26 mouse cellular contexts compared by ENCODE assay signal in genomic region chr15:99661121-99661830, GRCm38 (mm10). TPM values are rescaled to one million over a fixed set of nuclear protein-coding genes. Genes with fewer than 3 reads are reported as not detected.
DNase-seq lines count a peak whose midpoint lies in the region; ATAC-seq and TF ChIP-seq lines count a peak whose summit lies in the region.
"Had no signal": no experiment of that assay in that cellular context is flagged by ENCODE, and none has a peak within 500 bp of the region (broad histone marks: within the 10 kb centered on the region; RNA-seq: fewer than 3 reads in every experiment).

No protein-coding gene starts in this region.

- no peak overlapping the region for H3K4me2 ChIP-seq in midbrain, embryonic 13.5 days (replicated peaks)
- H3K4me2 ChIP-seq in midbrain, embryonic 11.5 days, result no peak overlapping the region
- H3K4me2 ChIP-seq in midbrain, embryonic 16.5 days (ENCODE audit: low read length), result no peak overlapping the region
- H3K4me2 ChIP-seq: forebrain, embryonic 15.5 days; neural tube, embryonic 13.5 days had no signal

- no peaks in the 10 kb centered on the region for H3K9me3 ChIP-seq in midbrain, embryonic 13.5 days
- H3K9me3 ChIP-seq in midbrain, embryonic 11.5 days (ENCODE audit: control insufficient read depth, low read length), result no peaks in the 10 kb centered on the region
- no peaks in the 10 kb centered on the region for H3K9me3 ChIP-seq in midbrain, embryonic 16.5 days (replicated peaks; ENCODE audit: control insufficient read depth, low read length, poor library complexity, severe bottlenecking)
- H3K9me3 ChIP-seq: forebrain, embryonic 15.5 days; neural tube, embryonic 13.5 days had no signal

- ATAC-seq in midbrain, embryonic 13.5 days, result no peak
- no peak for ATAC-seq in midbrain, embryonic 11.5 days (ENCODE audit: low FRiP score)
- no peak for ATAC-seq in midbrain, embryonic 16.5 days
- ATAC-seq: activated CD4-positive, CD25-positive, alpha-beta regulatory T cell, adult 4 months; forebrain, embryonic 15.5 days had no signal

- intact Hi-C loops in left cerebral cortex, adult 2 months (cut with DNase I), result no loop called here

- no peak overlapping the region for H3K9ac ChIP-seq in midbrain, embryonic 13.5 days (replicated peaks)
- no peak overlapping the region for H3K9ac ChIP-seq in midbrain, embryonic 11.5 days (ENCODE audit: low read length)
- no peak overlapping the region for H3K9ac ChIP-seq in midbrain, embryonic 16.5 days (ENCODE audit: low read depth, low read length)
- H3K9ac ChIP-seq: forebrain, embryonic 15.5 days; neural tube, embryonic 13.5 days had no signal

- H3K36me3 ChIP-seq in midbrain, embryonic 13.5 days, result no peaks in the 10 kb centered on the region
- no peaks in the 10 kb centered on the region for H3K36me3 ChIP-seq in midbrain, embryonic 11.5 days (ENCODE audit: control insufficient read depth, insufficient read depth, low read length)
- H3K36me3 ChIP-seq in midbrain, embryonic 16.5 days (ENCODE audit: control insufficient read depth, insufficient read depth, low read length), result no peaks in the 10 kb centered on the region
- H3K36me3 ChIP-seq: forebrain, embryonic 15.5 days; neural tube, embryonic 13.5 days had no signal

- peaks cover 46% of the 10 kb centered on the region for H3K4me1 ChIP-seq in midbrain, embryonic 13.5 days (replicated peaks)
- H3K4me1 ChIP-seq in midbrain, embryonic 11.5 days (ENCODE audit: control insufficient read depth, insufficient read depth, low read length), result peaks cover 16% of the 10 kb centered on the region
- H3K4me1 ChIP-seq in midbrain, embryonic 16.5 days (ENCODE audit: control insufficient read depth, insufficient read depth, low read length), result peaks cover 20% of the 10 kb centered on the region

- no peaks in the 10 kb centered on the region for H3K27me3 ChIP-seq in midbrain, embryonic 13.5 days
- H3K27me3 ChIP-seq in midbrain, embryonic 11.5 days (ENCODE audit: control insufficient read depth, insufficient read depth, low read length), result peaks cover 3% of the 10 kb centered on the region
- H3K27me3 ChIP-seq in midbrain, embryonic 16.5 days (ENCODE audit: control insufficient read depth, insufficient read depth, low read depth, low read length), result no peaks in the 10 kb centered on the region

- WGBS in midbrain, embryonic 13.5 days, result 94% methylated on average over 15 of the region's 15 CpGs
- 94% methylated on average over 15 of the region's 15 CpGs for WGBS in midbrain, embryonic 11.5 days
- 95% methylated on average over 15 of the region's 15 CpGs for WGBS in midbrain, embryonic 16.5 days

- TF ChIP-seq CTCF in left cerebral cortex, adult 2 months (IDR thresholded peaks at IDR 0.05), result no peak

- peak overlapping the region; percentile 73 for H3K27ac ChIP-seq in midbrain, embryonic 13.5 days
- no peak overlapping the region for H3K27ac ChIP-seq in midbrain, embryonic 11.5 days (ENCODE audit: low read depth, low read length)
- 0 out of 2 replicates have a peak overlapping the region, but pooled peaks have one; percentile 47 for H3K27ac ChIP-seq in midbrain, embryonic 16.5 days (ENCODE audit: low read length)
- no peak overlapping the region for H3K27ac ChIP-seq in left cerebral cortex, adult 2 months
- H3K27ac ChIP-seq: forebrain, embryonic 15.5 days; layer of hippocampus, adult 2 months; stomach, postnatal 0 days had no signal

- no peak for DNase-seq in midbrain, embryonic 11.5 days (ENCODE audit: low spot score, missing footprints)
- peak; percentile 71 for DNase-seq in ZHBTc4 (ENCODE audit: low read depth, low spot score)
- peak; percentile 87 for DNase-seq in cerebellum, adult 9-10 months
- no peak for DNase-seq in heart, adult 8-10 months (ENCODE audit: low spot score)
- no peak for DNase-seq in left cerebral cortex, adult 2 months (ENCODE audit: extremely low spot score in 1 of 2, low spot score in 2 of 2)
- DNase-seq: adrenal gland, postnatal 36 days; B cell, adult 2 months; gastrocnemius, postnatal 36 days; kidney, adult 2 months; kidney, postnatal 10 days; left cerebral cortex, postnatal 4 days; liver; lung, postnatal 14 days; right cerebral cortex, postnatal 14 days had no signal

- no peak overlapping the region for H3K4me3 ChIP-seq in midbrain, embryonic 13.5 days (replicated peaks)
- no peak overlapping the region for H3K4me3 ChIP-seq in midbrain, embryonic 11.5 days (ENCODE audit: low read depth, low read length)
- no peak overlapping the region for H3K4me3 ChIP-seq in midbrain, embryonic 16.5 days (ENCODE audit: low read depth, low read length)
- no peak overlapping the region for H3K4me3 ChIP-seq in left cerebral cortex, adult 2 months
- H3K4me3 ChIP-seq: forebrain, embryonic 15.5 days; layer of hippocampus, adult 2 months; neural tube, embryonic 13.5 days had no signal

RNA-seq across cellular contexts. Expression of gene Asic1, which starts 8.9 kb away (rescaled TPM):
- 48.0 and 54.5 TPM in 2 replicates for polyA plus RNA-seq in midbrain, embryonic 13.5 days (2015; fragmentation: Nextera tagmentation; extraction: Ambion mirVana)
- 10.5 and 11.4 TPM in 2 replicates for polyA plus RNA-seq in midbrain, embryonic 11.5 days (2014; fragmentation: Nextera tagmentation; extraction: Ambion mirVana)
- 47.9 and 53.9 TPM in 2 replicates for polyA plus RNA-seq in midbrain, embryonic 16.5 days (2015; fragmentation: Nextera tagmentation; extraction: Ambion mirVana)
- under 1 TPM; 0.14 to 0.56 (median 0.35) TPM for total RNA-seq in heart, adult 8-10 months (2022)
- 10 to 100 TPM; 66.7 to 81.0 TPM for total RNA-seq in left cerebral cortex, adult 2 months (2021)

RNA-seq across cellular contexts. Expression of gene Racgap1, which starts 9.8 kb away (rescaled TPM):
- 118 and 125 TPM in 2 replicates for polyA plus RNA-seq in midbrain, embryonic 13.5 days (2015; fragmentation: Nextera tagmentation; extraction: Ambion mirVana)
- 214 and 230 TPM in 2 replicates for polyA plus RNA-seq in midbrain, embryonic 11.5 days (2014; fragmentation: Nextera tagmentation; extraction: Ambion mirVana)
- 39.0 and 48.9 TPM in 2 replicates for polyA plus RNA-seq in midbrain, embryonic 16.5 days (2015; fragmentation: Nextera tagmentation; extraction: Ambion mirVana)
- total RNA-seq in heart, adult 8-10 months (2022), result 1 to 10 TPM in 1 of 4 experiments, under 1 TPM in 3; 0.46 to 1.6 (median 0.99) TPM
- total RNA-seq in left cerebral cortex, adult 2 months (2021), result 10 to 100 TPM in 1 of 2 experiments, 1 to 10 TPM in 1; 8.0 to 10.6 TPM

RNA-seq across cellular contexts. Expression of gene Smarcd1, which starts 40.7 kb away (rescaled TPM):
- 137 and 145 TPM in 2 replicates for polyA plus RNA-seq in midbrain, embryonic 13.5 days (2015; fragmentation: Nextera tagmentation; extraction: Ambion mirVana)
- polyA plus RNA-seq in midbrain, embryonic 11.5 days (2014; fragmentation: Nextera tagmentation; extraction: Ambion mirVana), result 111 and 113 TPM in 2 replicates
- polyA plus RNA-seq in midbrain, embryonic 16.5 days (2015; fragmentation: Nextera tagmentation; extraction: Ambion mirVana), result 86.0 and 110 TPM in 2 replicates
- total RNA-seq in heart, adult 8-10 months (2022), result 10 to 100 TPM; 21.7 to 25.8 (median 24.5) TPM
- total RNA-seq in left cerebral cortex, adult 2 months (2021), result 100 to 1,000 TPM; 157 to 163 TPM

RNA-seq across cellular contexts. Expression of gene Gm17349, which starts 44.0 kb away (rescaled TPM):
- polyA plus RNA-seq in midbrain, embryonic 13.5 days (2015; fragmentation: Nextera tagmentation; extraction: Ambion mirVana), result not detected in 2 replicates
- polyA plus RNA-seq in midbrain, embryonic 11.5 days (2014; fragmentation: Nextera tagmentation; extraction: Ambion mirVana), result not detected in 2 replicates
- polyA plus RNA-seq in midbrain, embryonic 16.5 days (2015; fragmentation: Nextera tagmentation; extraction: Ambion mirVana), result not detected in 2 replicates
- 1 to 10 TPM; 2.4 to 3.3 (median 2.9) TPM for total RNA-seq in heart, adult 8-10 months (2022)
- total RNA-seq in left cerebral cortex, adult 2 months (2021), result 10 to 100 TPM in 1 of 2 experiments, 1 to 10 TPM in 1; 5.3 to 11.7 TPM
- total RNA-seq: left cerebral cortex, postnatal 4 days; megakaryocyte, adult 5-6 weeks had no signal
- polyA plus RNA-seq: activated CD4-positive, CD25-positive, alpha-beta regulatory T cell, adult 4 months; embryonic facial prominence, embryonic 14.5 days; forebrain, embryonic 15.5 days; heart, postnatal 0 days; hindbrain, embryonic 11.5 days; liver, embryonic 16.5 days; neural tube, embryonic 13.5 days had no signal

RNA-seq across cellular contexts. Expression of gene Gpd1, which starts 56.0 kb away (rescaled TPM):
- polyA plus RNA-seq in midbrain, embryonic 13.5 days (2015; fragmentation: Nextera tagmentation; extraction: Ambion mirVana), result 1.3 and 1.6 TPM in 2 replicates
- 0.14 and 0.18 TPM in 2 replicates for polyA plus RNA-seq in midbrain, embryonic 11.5 days (2014; fragmentation: Nextera tagmentation; extraction: Ambion mirVana)
- 1.4 and 1.7 TPM in 2 replicates for polyA plus RNA-seq in midbrain, embryonic 16.5 days (2015; fragmentation: Nextera tagmentation; extraction: Ambion mirVana)
- total RNA-seq in heart, adult 8-10 months (2022), result 10 to 100 TPM; 38.6 to 59.0 (median 49.5) TPM
- 100 to 1,000 TPM in 1 of 2 experiments, 10 to 100 TPM in 1; 90.7 to 100 TPM for total RNA-seq in left cerebral cortex, adult 2 months (2021)

Comparison
In these comparisons a context has a peak if more than half of its experiments do, and no peak if none do; other contexts are left out.
1. H3K27ac ChIP-seq: peak in midbrain, embryonic 13.5 days (single experiment) and midbrain, embryonic 16.5 days (single experiment); none in midbrain, embryonic 11.5 days (single experiment) and left cerebral cortex, adult 2 months (single experiment).
2. DNase-seq: peak in ZHBTc4 (single experiment) and cerebellum, adult 9-10 months (single experiment); none in midbrain, embryonic 11.5 days (single experiment), heart, adult 8-10 months (single experiment) and left cerebral cortex, adult 2 months (0 of 2).